ENCODE assay signal across 11 mouse cellular contexts in the genomic region with DNA sequence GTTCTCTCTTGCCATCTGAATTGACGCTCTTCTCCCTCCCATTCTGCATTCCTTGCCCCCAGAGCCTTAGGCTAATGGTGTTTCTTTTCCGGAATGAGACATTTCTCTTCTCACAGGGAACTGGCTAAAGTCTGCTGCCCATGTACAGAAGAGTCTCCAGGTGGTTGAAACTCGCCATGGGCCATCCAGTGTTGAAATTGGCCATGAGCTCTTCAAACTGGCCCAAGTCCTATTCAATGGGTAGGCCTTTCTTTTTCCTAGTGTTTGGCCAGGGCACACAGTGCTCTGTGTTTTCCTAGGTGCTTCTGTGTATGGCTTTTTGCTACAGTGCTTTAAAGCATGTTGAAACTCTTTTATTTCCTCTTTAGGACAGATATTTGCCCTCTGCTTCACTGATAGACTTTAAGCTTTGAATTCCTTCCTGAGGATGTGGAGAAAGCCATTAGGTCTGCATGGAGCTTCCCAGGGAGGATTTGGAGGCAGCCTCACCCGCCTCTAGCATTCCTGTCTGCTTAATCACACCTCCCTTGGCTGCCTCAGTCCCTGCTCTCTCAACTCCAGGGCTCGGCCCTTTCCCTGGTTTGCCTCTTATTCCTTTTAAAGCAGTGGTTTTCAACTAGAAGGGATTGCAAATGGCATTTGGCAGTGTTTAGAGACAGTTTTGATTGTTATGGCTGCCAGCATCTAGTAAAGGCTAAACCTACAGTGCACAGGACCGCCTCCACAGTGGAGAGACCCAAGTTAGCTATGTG. TPM values are rescaled to one million over a fixed set of nuclear protein-coding genes. Genes with fewer than 3 reads are reported as not detected.
DNase-seq lines count a peak whose midpoint lies in the region; ATAC-seq and TF ChIP-seq lines count a peak whose summit lies in the region.
"Had no signal": no experiment of that assay in that cellular context is flagged by ENCODE, and none has a peak within 500 bp of the region (broad histone marks: within the 10 kb centered on the region; RNA-seq: fewer than 3 reads in every experiment).

No protein-coding gene starts in this region.

- DNase-seq in gastrocnemius, adult 18-20 months (ENCODE audit: low spot score): peak; percentile 64
- DNase-seq in gastrocnemius, postnatal 10 days: no peak
- DNase-seq in Muller cell, postnatal 12 days (ENCODE audit: inconsistent ontology term): peak; percentile 93
- DNase-seq in heart, adult 9 months (ENCODE audit: low spot score in 2 of 2): peak; percentile 60 to 61
- DNase-seq in lung, postnatal 0 days (ENCODE audit: low spot score): peak; percentile 83
- DNase-seq in left cerebral cortex, adult 11 months (ENCODE audit: low spot score): no peak
- DNase-seq in embryo, embryonic 10.5 days (ENCODE audit: low spot score): no peak
- no peak for DNase-seq in cerebellum, postnatal 36 days
- DNase-seq: retina, postnatal 1 day had no signal

- peak overlapping the region; percentile 63 for H3K27ac ChIP-seq in lung, postnatal 0 days (ENCODE audit: low read length)
- H3K27ac ChIP-seq: left cerebral cortex, adult 2 months had no signal

- H3K9me3 ChIP-seq in lung, postnatal 0 days (ENCODE audit: low read length): no peaks in the 10 kb centered on the region

- WGBS in lung, postnatal 0 days: 58% methylated on average over 6 of the region's 6 CpGs

- TF ChIP-seq EP300 in lung, postnatal 0 days (IDR thresholded peaks at IDR 0.05): no peak

- ATAC-seq in lung, postnatal 0 days: peak; percentile 81

- H3K9ac ChIP-seq in lung, postnatal 0 days (replicated peaks; ENCODE audit: low read depth): no peak overlapping the region

- H3K27me3 ChIP-seq in lung, postnatal 0 days (replicated peaks; ENCODE audit: insufficient read depth, low read length): no peaks in the 10 kb centered on the region

- TF ChIP-seq CTCF in lung, postnatal 0 days (IDR thresholded peaks at IDR 0.05): no peak

- no peaks in the 10 kb centered on the region for H3K36me3 ChIP-seq in lung, postnatal 0 days (ENCODE audit: insufficient read depth, low read length)

- no peak overlapping the region for H3K4me2 ChIP-seq in lung, postnatal 0 days (replicated peaks; ENCODE audit: low read depth, low read length)

- 0 out of 2 replicates have a peak, but pooled peaks cover 6% of the 10 kb centered on the region for H3K4me1 ChIP-seq in lung, postnatal 0 days (ENCODE audit: insufficient read depth, low read depth, low read length)

- H3K4me3 ChIP-seq in lung, postnatal 0 days (ENCODE audit: low read depth, low read length): no peak overlapping the region
- H3K4me3 ChIP-seq: left cerebral cortex, adult 2 months had no signal

RNA-seq across cellular contexts. Expression of a gene that starts 19.0 kb away (rescaled TPM):
- total RNA-seq in gastrocnemius, adult 18-20 months (2021): 10 to 100 TPM; 50.2 to 64.1 TPM
- total RNA-seq in gastrocnemius, postnatal 10 days (2021): 100 to 1,000 TPM; 134 to 239 TPM
- 58.0 and 64.2 TPM in 2 replicates for polyA plus RNA-seq in lung, postnatal 0 days (2015; fragmentation: Nextera tagmentation; extraction: Ambion mirVana)

RNA-seq across cellular contexts. Expression of a gene that starts 35.9 kb away (rescaled TPM):
- total RNA-seq in gastrocnemius, adult 18-20 months (2021): under 1 TPM in 1 of 2 experiments, not detected in 1; 0.36 TPM
- under 1 TPM in 1 of 2 experiments, not detected in 1; 0.56 TPM for total RNA-seq in gastrocnemius, postnatal 10 days (2021)
- 0.14 and 0.19 TPM in 2 replicates for polyA plus RNA-seq in lung, postnatal 0 days (2015; fragmentation: Nextera tagmentation; extraction: Ambion mirVana)
- total RNA-seq: hematopoietic stem cell, adult 5-6 weeks had no signal

RNA-seq across cellular contexts. Expression of a gene that starts 51.0 kb away (rescaled TPM):
- 1 to 10 TPM; 4.5 to 5.5 TPM for total RNA-seq in gastrocnemius, adult 18-20 months (2021)
- total RNA-seq in gastrocnemius, postnatal 10 days (2021): 1 to 10 TPM; 7.2 to 7.9 TPM
- 5.9 and 7.2 TPM in 2 replicates for polyA plus RNA-seq in lung, postnatal 0 days (2015; fragmentation: Nextera tagmentation; extraction: Ambion mirVana)

RNA-seq across cellular contexts. Expression of a gene that starts 55.2 kb away (rescaled TPM):
- total RNA-seq in gastrocnemius, adult 18-20 months (2021): 1 to 10 TPM; 4.5 to 4.9 TPM
- total RNA-seq in gastrocnemius, postnatal 10 days (2021): 1 to 10 TPM; 6.1 to 6.6 TPM
- polyA plus RNA-seq in lung, postnatal 0 days (2015; fragmentation: Nextera tagmentation; extraction: Ambion mirVana): 6.4 and 6.6 TPM in 2 replicates

RNA-seq across cellular contexts. Expression of a gene that starts 55.4 kb away (rescaled TPM):
- total RNA-seq in gastrocnemius, adult 18-20 months (2021): 10 to 100 TPM; 62.8 to 73.1 TPM
- 10 to 100 TPM; 56.8 to 59.3 TPM for total RNA-seq in gastrocnemius, postnatal 10 days (2021)
- polyA plus RNA-seq in lung, postnatal 0 days (2015; fragmentation: Nextera tagmentation; extraction: Ambion mirVana): 44.7 and 52.3 TPM in 2 replicates

Comparison
In these comparisons a context has a peak if more than half of its experiments do, and no peak if none do; other contexts are left out.
1. DNase-seq: peak in gastrocnemius, adult 18-20 months (single experiment), Muller cell, postnatal 12 days (single experiment), heart, adult 9 months (2 of 2) and lung, postnatal 0 days (single experiment); none in gastrocnemius, postnatal 10 days (single experiment), left cerebral cortex, adult 11 months (single experiment), embryo, embryonic 10.5 days (single experiment) and cerebellum, postnatal 36 days (0 of 2).